Mouse (Mus musculus) C2C12 (cell line): ENCODE results near the gene Ppm1h.

Experiments
- CEBPB ChIP-seq: IDR thresholded peaks from one replicate; pipeline ENCODE4 v1.6.1; 2011; ENCODE audit warnings: low read depth, mild to moderate bottlenecking, control low read depth, moderate library complexity
- CTCF ChIP-seq: IDR thresholded peaks from one replicate; pipeline ENCODE4 v1.5.1; 2011; ENCODE audit not compliant: control insufficient read depth, insufficient read depth, insufficient read length
- FOSL1 ChIP-seq: IDR thresholded peaks from one replicate; pipeline ENCODE4 v1.8.0; 2011; ENCODE audit warnings: mild to moderate bottlenecking, low read length; ENCODE audit not compliant: poor library complexity, insufficient read depth, severe bottlenecking
- MAX ChIP-seq: IDR thresholded peaks from one replicate; pipeline ENCODE4 v1.6.1; 2011; ENCODE audit warnings: mild to moderate bottlenecking, control low read depth
- MYOD1 ChIP-seq: IDR thresholded peaks from one replicate; pipeline ENCODE4 v1.6.1; 2011; ENCODE audit warnings: low read depth; ENCODE audit not compliant: control insufficient read depth, insufficient read length
- USF1 ChIP-seq: IDR thresholded peaks from one replicate; pipeline ENCODE4 v1.6.1; 2011; ENCODE audit warnings: low read depth, mild to moderate bottlenecking, control low read depth, moderate library complexity

DNA sequence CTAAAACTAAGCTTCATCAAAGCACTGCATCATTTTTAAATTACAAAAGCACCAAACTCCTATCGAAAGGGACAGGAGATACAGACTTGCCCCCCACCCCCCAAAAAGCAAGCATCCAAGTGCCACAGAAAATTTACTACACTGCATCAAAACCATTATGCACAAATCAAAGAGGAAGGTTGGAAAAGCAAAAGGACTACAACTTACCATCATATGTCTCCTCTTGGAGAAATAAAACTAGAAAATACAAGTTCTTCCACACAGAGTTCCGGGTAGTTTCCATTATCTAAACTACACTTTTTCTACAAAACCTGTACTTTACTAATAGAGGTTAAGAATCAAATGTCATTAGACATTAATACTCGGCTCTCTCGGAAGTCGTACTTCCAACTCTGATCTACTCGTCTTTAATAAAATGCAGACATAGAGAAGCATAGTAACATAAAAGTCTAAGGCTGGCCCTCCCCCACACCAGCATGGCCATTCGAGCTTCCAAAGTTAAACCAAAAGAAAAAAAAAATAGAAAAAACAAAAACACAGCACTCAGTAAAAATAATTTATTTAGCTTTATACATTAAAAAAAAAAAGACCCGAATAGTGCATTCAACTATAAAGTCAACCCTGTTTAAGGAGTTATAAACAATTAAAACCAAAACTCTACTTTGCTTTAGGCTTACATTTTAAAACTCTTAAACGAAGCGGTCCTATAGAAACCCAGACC is 306.1 kb downstream of the Ppm1h start:
- no peak for TF ChIP-seq CTCF
- no peak for TF ChIP-seq MAX
- TF ChIP-seq CEBPB, result no peak
- no peak for TF ChIP-seq USF1
- no peak for TF ChIP-seq MYOD1
- no peak for TF ChIP-seq FOSL1
